Mouse (Mus musculus) heart, postnatal 0 days (tissue): ENCODE data around the gene Kit.

Experiments
- CTCF ChIP-seq: IDR thresholded peaks from 2 replicates; pipeline ENCODE4 v1.5.1; 2016; ENCODE audit warnings: antibody characterized with exemption, control low read depth, low read depth
- EP300 ChIP-seq: IDR thresholded peaks from 2 replicates; pipeline ENCODE4 v1.6.1; 2016; ENCODE audit warnings: antibody characterized with exemption, low read depth

- TF ChIP-seq CTCF (no peak), EP300 (no peak)
Measured at GRCm38 (mm10) chr5:75632846-75633640, 58.3 kb downstream of the Kit start.
